Mouse (Mus musculus) erythroblast, embryonic 14.5 days (primary cell): ENCODE measurements around the gene Slc2a13. TPM values are rescaled to one million over a fixed set of nuclear protein-coding genes. Genes with fewer than 3 reads are reported as not detected.

Experiments used
- H3K27me3 ChIP-seq: 2 replicates; pipeline ENCODE4 v1.6.1; 2012; ENCODE audit warnings: inconsistent platforms; ENCODE audit not compliant: control insufficient read depth
- H3K36me3 ChIP-seq: 2 replicates; pipeline ENCODE4 v1.6.1; 2012; ENCODE audit warnings: mild to moderate bottlenecking, inconsistent platforms; ENCODE audit not compliant: control insufficient read depth
- H3K4me1 ChIP-seq: 2 replicates; pipeline ENCODE4 v1.6.1; 2012; ENCODE audit warnings: inconsistent platforms; ENCODE audit not compliant: control insufficient read depth
- H3K4me3 ChIP-seq: replicated peaks from 2 replicates; pipeline ENCODE3; 2012; ENCODE audit warnings: moderate library complexity, mild to moderate bottlenecking, inconsistent platforms
- H3K9me3 ChIP-seq: 2 replicates; pipeline ENCODE4 v1.6.1; 2012; ENCODE audit warnings: low read length, inconsistent platforms, mixed read lengths; ENCODE audit not compliant: control insufficient read depth
- GATA1 ChIP-seq: IDR thresholded peaks from 2 replicates; pipeline ENCODE4 v1.6.1; 2012; ENCODE audit warnings: low read length, inconsistent platforms, mixed read lengths
- TAL1 ChIP-seq: IDR thresholded peaks from 3 replicates; pipeline ENCODE4 v1.6.1; 2012; ENCODE audit warnings: low read length, inconsistent platforms, mixed read lengths
- polyA plus RNA-seq: library from polyadenylated mRNA; stranded (reverse); fragments of >175 nt; gene quantifications from 2 replicates; pipeline ENCODE4 v1.2.3, GENCODE M21; 2012

Slc2a13 gene
- 0.06 TPM in 1 of 2 replicates, not detected in the other for polyA plus RNA-seq

GRCm38 (mm10) chr15:91573111-91573538, at the start of gene Slc2a13:
Slc2a13 (minus strand) TSS chr15:91573261.
- Histone ChIP-seq H3K9me3 (peaks cover 7% of the 10 kb centered on the region), H3K4me3 (peak within 1 kb of the TSS; percentile 43), H3K27me3 (peaks cover 36% of the 10 kb centered on the region), H3K36me3 (no peaks in the 10 kb centered on the region), H3K4me1 (peaks cover 8% of the 10 kb centered on the region)
- TF ChIP-seq GATA1 (no peak), TAL1 (no peak)

DNA sequence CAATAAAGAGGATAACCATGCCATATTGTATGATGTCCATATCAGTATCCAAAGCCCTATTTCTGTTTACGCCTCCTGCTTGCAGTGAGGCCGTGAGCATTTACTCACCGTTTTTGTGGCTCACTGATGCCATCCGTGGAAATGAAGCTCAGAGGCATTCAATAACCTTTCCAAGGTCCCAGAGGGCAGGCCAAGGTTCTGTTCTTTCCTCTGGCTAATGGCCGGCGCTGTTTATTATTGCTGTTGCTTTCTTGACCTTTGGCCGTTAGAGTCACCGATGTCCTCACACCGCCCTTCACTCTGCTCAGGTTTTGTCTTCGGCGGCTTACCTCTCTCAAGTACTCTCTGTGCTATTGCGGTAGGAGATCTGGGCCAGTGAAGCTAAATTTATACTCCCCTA, 43.0 kb upstream of the Slc2a13 start:
- TF ChIP-seq GATA1 (no peak), TAL1 (no peak)
- peaks cover 5% of the 10 kb centered on the region; the same call in 1 of the 2 replicates for H3K9me3 ChIP-seq
- no peak overlapping the region for H3K4me3 ChIP-seq

GRCm38 (mm10) chr15:91615532-91615931, 42.5 kb upstream of the Slc2a13 start:
- Histone ChIP-seq H3K27me3 (no peaks in the 10 kb centered on the region), H3K9me3 (peaks cover 5% of the 10 kb centered on the region; the same call in 1 of the 2 replicates), H3K4me1 (no peaks in the 10 kb centered on the region), H3K4me3 (no peak overlapping the region), H3K36me3 (no peaks in the 10 kb centered on the region)
- TF ChIP-seq TAL1 (no peak), GATA1 (no peak)

More for the DNA sequence above, 43.0 kb upstream of the Slc2a13 start:
- Histone ChIP-seq H3K27me3 (no peaks in the 10 kb centered on the region), H3K4me1 (no peaks in the 10 kb centered on the region), H3K36me3 (no peaks in the 10 kb centered on the region)

DNA sequence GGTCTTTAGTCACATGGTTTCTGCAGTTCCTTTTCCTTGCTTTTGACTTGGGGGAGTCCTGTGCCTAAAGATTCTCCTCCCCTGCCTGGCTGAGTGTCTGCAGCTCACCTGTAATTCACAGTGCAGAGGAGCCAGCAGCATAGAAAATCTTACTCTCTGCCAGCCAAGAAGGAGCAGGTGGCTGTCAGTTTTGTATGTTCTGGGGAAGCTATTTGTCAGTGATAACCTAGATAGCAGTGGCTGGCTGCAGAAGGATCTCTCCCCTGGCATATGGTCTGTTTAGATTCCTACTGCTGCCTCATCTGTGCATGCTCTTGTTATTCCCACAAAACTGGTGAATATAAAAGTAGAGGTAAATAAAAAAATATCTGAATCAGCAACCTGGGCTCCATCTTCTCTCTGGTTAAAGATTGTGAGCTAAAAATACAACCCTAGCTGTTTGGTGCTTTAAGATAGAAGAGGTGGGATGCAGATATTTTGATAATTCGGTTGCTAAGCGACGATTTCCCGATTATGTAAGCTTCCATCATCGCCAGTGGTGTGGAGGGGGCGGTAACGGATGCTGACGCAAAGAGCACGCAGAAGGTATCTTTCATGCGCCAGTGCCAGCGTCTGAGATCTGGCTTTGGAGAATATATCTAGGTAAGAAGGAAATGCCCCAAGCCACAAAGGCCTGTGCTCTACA, 41.1 kb upstream of the Slc2a13 start:
- Histone ChIP-seq H3K27me3 (no peaks in the 10 kb centered on the region), H3K4me1 (no peaks in the 10 kb centered on the region), H3K4me3 (no peak overlapping the region), H3K9me3 (peaks cover 5% of the 10 kb centered on the region; the same call in 1 of the 2 replicates), H3K36me3 (no peaks in the 10 kb centered on the region)
- TF ChIP-seq TAL1 = no peak

- TF ChIP-seq GATA1 = no peak
- no peak for TF ChIP-seq TAL1
- Histone ChIP-seq H3K9me3 (peaks cover 2% of the 10 kb centered on the region; the same call in 1 of the 2 replicates), H3K27me3 (no peaks in the 10 kb centered on the region), H3K4me1 (no peaks in the 10 kb centered on the region), H3K36me3 (no peaks in the 10 kb centered on the region), H3K4me3 (no peak overlapping the region)
Observed at GRCm38 (mm10) chr15:91609713-91610112, 36.7 kb upstream of the Slc2a13 start.

DNA sequence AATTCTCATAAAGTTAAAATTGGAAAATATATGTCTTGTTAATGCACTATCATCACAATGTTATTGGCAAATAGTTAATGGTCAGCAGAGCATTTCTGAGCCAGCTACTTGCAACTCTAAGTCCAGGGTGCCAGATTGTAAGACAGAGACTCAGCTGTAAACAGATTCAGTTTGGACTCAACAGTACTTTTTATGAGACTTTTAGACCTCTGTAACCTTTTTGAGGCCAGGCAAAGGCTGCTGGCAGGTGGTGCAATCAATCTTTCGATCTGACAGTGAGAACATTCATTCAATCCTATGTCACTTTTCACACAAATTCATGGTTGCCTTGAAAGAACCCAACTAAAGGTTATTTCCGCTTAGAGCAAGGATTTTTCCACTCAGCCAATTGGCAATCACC, 35.8 kb upstream of the Slc2a13 start:
- Histone ChIP-seq H3K27me3 (no peaks in the 10 kb centered on the region), H3K4me1 (no peaks in the 10 kb centered on the region), H3K4me3 (no peak overlapping the region), H3K9me3 (no peaks in the 10 kb centered on the region; the same call in 1 of the 2 replicates), H3K36me3 (no peaks in the 10 kb centered on the region)
- no peak for TF ChIP-seq TAL1
- no peak for TF ChIP-seq GATA1

- peaks cover 7% of the 10 kb centered on the region for H3K9me3 ChIP-seq
- no peak overlapping the region for H3K4me3 ChIP-seq
- TF ChIP-seq GATA1 = no peak
- no peak for TF ChIP-seq TAL1
- no peaks in the 10 kb centered on the region for H3K4me1 ChIP-seq
- no peaks in the 10 kb centered on the region for H3K36me3 ChIP-seq
- no peaks in the 10 kb centered on the region for H3K27me3 ChIP-seq
Observed at GRCm38 (mm10) chr15:91601197-91601596, 28.1 kb upstream of the Slc2a13 start.

DNA sequence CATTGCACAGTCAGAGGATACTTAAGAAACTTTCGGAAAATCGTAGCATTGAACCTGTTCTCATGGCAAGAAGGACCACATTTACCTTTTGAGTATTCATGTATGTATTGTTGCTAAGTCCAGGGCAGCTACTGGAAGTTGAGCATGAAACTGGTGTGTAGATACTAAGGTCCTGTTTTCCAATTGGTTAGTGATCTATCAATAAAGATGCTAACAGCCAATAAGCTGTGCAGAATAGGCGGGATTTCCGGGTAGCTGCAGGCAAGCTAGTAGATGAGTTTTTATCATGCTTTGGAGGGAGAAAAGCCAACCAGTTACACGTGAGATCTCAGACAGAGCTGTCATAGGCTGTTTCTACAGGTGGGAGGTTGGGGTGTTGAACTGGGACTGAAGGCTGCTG, 24.2 kb upstream of the Slc2a13 start:
- Histone ChIP-seq H3K36me3 (no peaks in the 10 kb centered on the region), H3K27me3 (no peaks in the 10 kb centered on the region), H3K4me1 (no peaks in the 10 kb centered on the region), H3K9me3 (peaks cover 7% of the 10 kb centered on the region), H3K4me3 (no peak overlapping the region)
- TF ChIP-seq GATA1 = no peak
- TF ChIP-seq TAL1 = no peak

GRCm38 (mm10) chr15:91574492-91574891, 1.4 kb upstream of the Slc2a13 start:
- TF ChIP-seq GATA1 (no peak), TAL1 (no peak)
- H3K36me3 ChIP-seq = no peaks in the 10 kb centered on the region
- no peak overlapping the region for H3K4me3 ChIP-seq
- peaks cover 8% of the 10 kb centered on the region for H3K4me1 ChIP-seq
- H3K9me3 ChIP-seq = peaks cover 11% of the 10 kb centered on the region
- H3K27me3 ChIP-seq = peaks cover 36% of the 10 kb centered on the region
